Mouse (Mus musculus) layer of hippocampus, adult 11-12 months (tissue): Measurements from ENCODE around the gene A730049H05Rik.

Experiments used
- DNase-seq: peaks from one replicate; pipeline ENCODE4 v3.0.0; 2022; ENCODE audit warnings: low spot score

The A730049H05Rik gene

DNA sequence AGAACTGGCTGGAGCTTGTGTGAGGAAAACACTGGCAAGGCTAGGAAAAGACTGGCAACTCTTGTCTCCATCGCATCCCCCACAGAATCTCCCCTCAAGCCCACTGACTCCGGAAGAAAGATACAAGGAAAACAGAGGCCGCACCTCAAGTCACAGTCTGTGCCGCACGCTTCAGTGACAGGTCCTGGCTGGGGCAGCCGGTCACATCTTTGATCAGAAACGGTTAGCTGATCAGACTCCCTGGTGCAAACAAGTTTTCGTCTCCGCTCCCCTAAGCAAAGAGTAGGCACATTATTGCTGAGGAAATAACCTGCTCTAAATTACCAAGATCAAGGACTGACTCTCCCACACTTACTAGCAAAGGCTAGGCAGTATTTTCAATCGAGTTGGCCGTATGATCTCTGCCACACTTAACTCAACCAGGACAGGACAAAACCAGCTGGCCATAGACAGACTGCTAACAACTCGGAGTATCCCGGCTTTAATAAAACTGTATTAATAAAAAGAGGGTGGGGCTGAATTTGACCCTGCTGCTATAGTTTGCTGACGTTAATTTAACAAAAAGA is 63.5 kb downstream of the A730049H05Rik start:
- DNase-seq: no peak

GRCm38 (mm10) chr6:92882446-92882845 is 66.2 kb downstream of the A730049H05Rik start:
- DNase-seq: no peak

DNA sequence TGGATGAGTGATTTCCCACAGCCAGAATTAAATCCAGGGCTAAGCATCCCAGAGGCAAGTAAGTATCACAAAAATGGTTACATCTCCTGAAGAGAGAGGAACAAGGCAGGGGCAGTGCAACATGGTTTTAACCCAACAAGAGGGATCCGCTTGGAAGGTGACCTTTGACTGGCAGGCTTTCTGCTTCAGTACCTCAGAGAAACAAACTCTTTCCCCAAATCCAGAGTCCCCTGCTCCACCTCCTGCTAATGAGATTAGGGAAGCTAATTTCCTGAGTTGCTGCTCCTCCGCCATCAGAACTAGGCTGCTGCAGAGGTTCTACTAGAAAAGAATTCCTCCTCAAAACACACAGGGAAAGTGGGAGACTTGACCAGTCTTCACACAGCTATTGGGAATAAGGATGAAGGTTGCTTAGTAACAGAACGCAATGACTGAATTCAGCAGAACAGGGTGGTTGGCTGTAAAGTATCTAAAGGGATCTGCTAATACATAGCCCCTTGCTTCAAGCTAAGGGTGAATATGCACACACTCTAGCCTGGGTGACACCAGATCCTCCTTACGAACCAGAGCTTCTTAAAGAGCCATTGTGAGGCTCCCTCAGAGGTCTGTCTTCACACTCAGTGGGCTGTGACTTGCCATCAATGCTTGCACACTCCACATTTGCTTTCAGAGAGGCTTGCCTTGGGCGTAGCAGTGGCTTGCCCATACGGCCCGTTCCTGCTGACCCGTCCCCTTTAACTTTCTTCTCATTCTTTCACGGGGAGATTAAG is 67.0 kb downstream of the A730049H05Rik start:
- DNase-seq: no peak

DNA sequence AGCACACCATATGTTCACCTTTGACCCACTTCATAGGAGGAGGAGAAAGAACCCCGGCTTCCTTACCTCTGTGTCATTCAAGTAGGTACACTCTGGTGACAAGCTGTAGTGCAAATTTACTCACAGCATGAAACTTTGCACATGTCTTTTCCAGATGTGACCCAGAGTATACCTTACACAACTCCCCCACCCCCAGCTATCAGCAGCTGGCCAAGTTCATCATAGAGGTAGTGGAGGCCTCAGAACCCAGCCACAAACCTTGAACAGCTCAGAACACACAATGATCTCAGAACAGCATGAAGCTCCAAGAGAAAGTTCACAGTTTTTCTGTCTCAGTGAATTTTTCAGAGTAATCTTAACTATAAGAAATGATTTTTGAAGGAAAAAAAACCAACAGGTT is 75.3 kb downstream of the A730049H05Rik start:
- DNase-seq: no peak
